Mouse (Mus musculus) heart, embryonic 14.5 days (tissue): ENCODE results near the gene Fbxw18. TPM values are rescaled to one million over a fixed set of nuclear protein-coding genes. Genes with fewer than 3 reads are reported as not detected.
"Not testable (repeated sequence)": the region's sequence is repeated elsewhere in the genome, so short reads cannot be mapped to it uniquely, and the experiment has no call there.

ENCODE experiments used
- ATAC-seq: fragments of 200-750 bp; cut with Nextera tagmentation; 2 replicates; pipeline ENCODE4 v1.8.0; 2017; ENCODE audit warnings: low read depth, moderate TSS enrichment; ENCODE audit not compliant: insufficient number of reproducible peaks, insufficient read depth, low FRiP score
- H3K27ac ChIP-seq, 2 experiments: fragments of 200-500 bp in 1 of 2; fragments of 300-500 bp in 1 of 2; sonication (generic) in 1 of 2; replicated peaks in 1 of 2; 2 replicates each; pipeline ENCODE4 v1.5.1; 2012 to 2014; ENCODE audit warnings: low read depth in 2 of 2, low read length in 2 of 2, control low read depth in 1 of 2, mild to moderate bottlenecking in 1 of 2, mixed read lengths in 1 of 2; ENCODE audit not compliant: control insufficient read depth in 1 of 2, insufficient read depth in 1 of 2
- H3K27me3 ChIP-seq: fragments of 300-500 bp; sonication (generic); 2 replicates; pipeline ENCODE4 v1.6.1; 2014; ENCODE audit warnings: mild to moderate bottlenecking, low read length, control low read depth; ENCODE audit not compliant: control insufficient read depth, insufficient read depth
- H3K36me3 ChIP-seq: fragments of 300-500 bp; sonication (generic); 2 replicates; pipeline ENCODE4 v1.6.1; 2014; ENCODE audit warnings: mild to moderate bottlenecking, control low read depth, low read length, mixed read lengths; ENCODE audit not compliant: control insufficient read depth, insufficient read depth
- H3K4me1 ChIP-seq, 2 experiments: fragments of 200-500 bp in 1 of 2; fragments of 300-500 bp in 1 of 2; sonication (generic) in 1 of 2; 2 replicates each; pipeline ENCODE4 v1.6.1; 2012 to 2014; ENCODE audit warnings: low read length in 2 of 2, control low read depth in 1 of 2, mixed read lengths in 1 of 2; ENCODE audit not compliant: control insufficient read depth in 2 of 2, insufficient read depth in 2 of 2
- H3K4me2 ChIP-seq: fragments of 300-500 bp; sonication (generic); 2 replicates; pipeline ENCODE4 v1.6.1; 2014; ENCODE audit warnings: mild to moderate bottlenecking, low read length
- H3K4me3 ChIP-seq, 2 experiments: fragments of 200-500 bp in 1 of 2; fragments of 300-500 bp in 1 of 2; sonication (generic) in 1 of 2; 2 replicates each; pipeline ENCODE4 v1.5.1; 2012 to 2014; ENCODE audit warnings: low read length in 2 of 2, mild to moderate bottlenecking in 2 of 2, control low read depth in 1 of 2, low read depth in 1 of 2, moderate library complexity in 1 of 2; ENCODE audit not compliant: control insufficient read depth in 1 of 2, insufficient read depth in 1 of 2
- H3K9ac ChIP-seq: fragments of 300-500 bp; sonication (generic); 2 replicates; pipeline ENCODE4 v1.6.1; 2014; ENCODE audit warnings: mild to moderate bottlenecking, low read length
- H3K9me3 ChIP-seq: fragments of 300-500 bp; sonication (generic); 2 replicates; pipeline ENCODE4 v1.6.1; 2016; ENCODE audit warnings: low read length, control low read depth; ENCODE audit not compliant: control insufficient read depth
- WGBS: fragments of 180-500 bp; shearing (Covaris S2); extraction: QIAGEN DNeasy Blood & Tissue Kit; methylation state at CpG from one replicate; pipeline ENCODE4 v1.1.7; 2014; 5-methylcytosine and 5-hydroxymethylcytosine counted together
- polyA plus RNA-seq: library from polyadenylated mRNA; unstranded; fragments of >200 nt; fragmentation: Nextera tagmentation; extraction: Ambion mirVana; gene quantifications from 2 replicates; pipeline ENCODE4 v1.2.1, GENCODE M21; 2014

Fbxw18 gene
- polyA plus RNA-seq: not detected in 2 replicates

- H3K4me3 ChIP-seq, ATAC-seq, H3K9ac ChIP-seq, H3K4me1 ChIP-seq, H3K27ac ChIP-seq, H3K36me3 ChIP-seq, H3K9me3 ChIP-seq, H3K4me2 ChIP-seq, H3K27me3 ChIP-seq: not testable (repeated sequence)
- 49% methylated on average over 4 of the region's 4 CpGs for WGBS
Observed at GRCm38 (mm10) chr9:109702600-109702999, at the start of gene Fbxw18. Fbxw18 (minus strand) TSS chr9:109702700.

- not testable (repeated sequence) for ATAC-seq, H3K27ac ChIP-seq, H3K27me3 ChIP-seq, H3K9ac ChIP-seq, H3K4me2 ChIP-seq, H3K4me3 ChIP-seq, H3K4me1 ChIP-seq, H3K9me3 ChIP-seq, H3K36me3 ChIP-seq
- WGBS: 65% methylated on average over 3 of the region's 3 CpGs
Observed at GRCm38 (mm10) chr9:109745989-109746388, 43.5 kb upstream of the Fbxw18 start, which contains the start of gene Fbxw26. Fbxw26 (minus strand) TSS chr9:109746089.

DNA sequence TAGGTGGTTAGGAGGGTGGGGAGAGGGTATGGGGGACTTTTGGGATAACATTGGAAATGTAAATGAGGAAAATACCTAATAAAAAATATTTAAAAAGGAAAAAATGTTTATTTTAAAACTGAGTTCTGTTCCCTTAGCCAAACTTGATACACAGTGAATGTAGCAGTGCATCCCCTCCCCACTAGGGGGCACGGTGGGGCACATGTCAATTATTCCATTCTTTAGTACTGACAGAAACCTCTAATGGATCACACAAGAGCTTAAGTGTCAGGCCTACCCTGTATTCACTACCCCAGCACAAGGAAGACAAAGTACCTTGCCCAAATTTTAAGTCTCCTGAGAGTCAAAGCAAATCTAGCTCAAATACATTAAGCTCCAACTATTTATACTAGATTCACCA is 17.2 kb downstream of the Fbxw18 start:
- WGBS: 8% methylated on average over 1 of the region's 1 CpGs
- Histone ChIP-seq H3K4me2 (no peak overlapping the region), H3K27me3 (no peaks in the 10 kb centered on the region), H3K4me3 (no peak overlapping the region), H3K9ac (no peak overlapping the region), H3K9me3 (no peaks in the 10 kb centered on the region), H3K36me3 (no peaks in the 10 kb centered on the region), H3K27ac (no peak overlapping the region), H3K4me1 (no peaks in the 10 kb centered on the region)
- ATAC-seq: no peak

GRCm38 (mm10) chr9:109664552-109664951 is 37.9 kb downstream of the Fbxw18 start, which contains the start of gene Fbxw25:
Fbxw25 (minus strand) TSS chr9:109664652.
- H3K27ac ChIP-seq, H3K4me2 ChIP-seq, H3K36me3 ChIP-seq, H3K9me3 ChIP-seq, H3K9ac ChIP-seq, H3K27me3 ChIP-seq, H3K4me1 ChIP-seq, H3K4me3 ChIP-seq, ATAC-seq: not testable (repeated sequence)
- WGBS: 50% methylated on average over 2 of the region's 2 CpGs

Other genes with a start within 250 kb of the Fbxw18 start
- not detected in 2 replicates for gene Fbxw19, start 206.8 kb downstream of the Fbxw18 start, polyA plus RNA-seq
- gene Fbxw15, start 134.4 kb downstream of the Fbxw18 start, polyA plus RNA-seq: not detected in 2 replicates
- not detected in 2 replicates for gene Fbxw24, start 76.6 kb downstream of the Fbxw18 start, polyA plus RNA-seq
- gene Fbxw25, start 38.0 kb downstream of the Fbxw18 start, polyA plus RNA-seq: not detected in 2 replicates
- gene Fbxw26, start 43.4 kb upstream of the Fbxw18 start, polyA plus RNA-seq: not detected in 2 replicates
- gene Fbxw27, start 88.0 kb upstream of the Fbxw18 start, polyA plus RNA-seq: not detected in 2 replicates
- not detected in 2 replicates for gene Spink8, start 109.6 kb upstream of the Fbxw18 start, polyA plus RNA-seq
- 58.6 and 62.3 TPM in 2 replicates for gene Nme6, start 130.0 kb upstream of the Fbxw18 start, polyA plus RNA-seq
- gene Camp, start 146.9 kb upstream of the Fbxw18 start, polyA plus RNA-seq: 2.4 TPM in 1 of 2 replicates, not detected in the other
- gene Cdc25a, start 172.9 kb upstream of the Fbxw18 start, polyA plus RNA-seq: 14.9 and 16.4 TPM in 2 replicates
- 79.9 and 84.2 TPM in 2 replicates for gene Map4, start 228.8 kb upstream of the Fbxw18 start, polyA plus RNA-seq